Mouse (Mus musculus): ENCODE results near the gene Ibtk. TPM values are rescaled to one million over a fixed set of nuclear protein-coding genes. Genes with fewer than 3 reads are reported as not detected.
A peak's percentile ranks its signal among the peaks of the same experiment; 100 is the strongest.

The Ibtk gene
- total and polyA plus RNA-seq, 2 experiments from 2014 or later, result 17.1 to 23.4 TPM

GRCm38 (mm10) chr9:85675131-85675905, 73.8 kb downstream of the Ibtk start:
- no peak for DNase-seq (ENCODE audit: low spot score)
- TF ChIP-seq CTCF (IDR thresholded peaks at IDR 0.05; ENCODE audit: low read depth), result no peak
- ATAC-seq, result no peak

GRCm38 (mm10) chr9:85673907-85674481, 75.1 kb downstream of the Ibtk start:
- Histone ChIP-seq H3K4me2 (ENCODE audit: low read depth, low read length) (no peak overlapping the region), H3K9ac (replicated peaks; ENCODE audit: low read length) (no peak overlapping the region), H3K36me3 (ENCODE audit: insufficient read depth, low read length) (no peaks in the 10 kb centered on the region), H3K27ac (no peak overlapping the region), H3K27me3 (ENCODE audit: insufficient read depth, low read length) (no peaks in the 10 kb centered on the region), H3K4me3 (ENCODE audit: low read length) (no peak overlapping the region), H3K4me1 (ENCODE audit: insufficient read depth, low read length) (no peaks in the 10 kb centered on the region), H3K9me3 (ENCODE audit: low read length) (no peaks in the 10 kb centered on the region)
- peak; percentile 28 for DNase-seq (ENCODE audit: low spot score)
- 45% methylated on average over 15 of the region's 15 CpGs for WGBS
- peak; percentile 59 for ATAC-seq
- no peak for TF ChIP-seq CTCF (IDR thresholded peaks at IDR 0.05; ENCODE audit: low read depth)

More at GRCm38 (mm10) chr9:85675131-85675905, 73.8 kb downstream of the Ibtk start:
- 81% methylated on average over 10 of the region's 10 CpGs for WGBS
- no peak overlapping the region for H3K4me3 ChIP-seq (ENCODE audit: low read length)
- no peaks in the 10 kb centered on the region for H3K9me3 ChIP-seq (ENCODE audit: low read length)
- H3K4me1 ChIP-seq (ENCODE audit: insufficient read depth, low read length), result no peaks in the 10 kb centered on the region
- H3K27ac ChIP-seq, result no peak overlapping the region
- H3K9ac ChIP-seq (replicated peaks; ENCODE audit: low read length), result no peak overlapping the region
- no peaks in the 10 kb centered on the region for H3K27me3 ChIP-seq (ENCODE audit: insufficient read depth, low read length)
- no peak overlapping the region for H3K4me2 ChIP-seq (ENCODE audit: low read depth, low read length)
- no peaks in the 10 kb centered on the region for H3K36me3 ChIP-seq (ENCODE audit: insufficient read depth, low read length)

- H3K4me2 ChIP-seq (ENCODE audit: low read depth, low read length), result no peak overlapping the region
- no peak for TF ChIP-seq CTCF (IDR thresholded peaks at IDR 0.05; ENCODE audit: low read depth)
- no peaks in the 10 kb centered on the region for H3K4me1 ChIP-seq (ENCODE audit: insufficient read depth, low read length)
- H3K27ac ChIP-seq, result no peak overlapping the region
- no peak overlapping the region for H3K9ac ChIP-seq (replicated peaks; ENCODE audit: low read length)
- DNase-seq (ENCODE audit: low spot score) (no peak), ATAC-seq (no peak)
- no peak overlapping the region for H3K4me3 ChIP-seq (ENCODE audit: low read length)
- WGBS, result 91% methylated on average over 6 of the region's 6 CpGs
- H3K9me3 ChIP-seq (ENCODE audit: low read length), result no peaks in the 10 kb centered on the region
- H3K27me3 ChIP-seq (ENCODE audit: insufficient read depth, low read length), result no peaks in the 10 kb centered on the region
- no peaks in the 10 kb centered on the region for H3K36me3 ChIP-seq (ENCODE audit: insufficient read depth, low read length)
These were observed 77.4 kb downstream of the Ibtk start for GRCm38 (mm10) chr9:85671582-85672331.

- ATAC-seq (no peak), DNase-seq (ENCODE audit: low spot score) (no peak)
- Histone ChIP-seq H3K4me1 (ENCODE audit: insufficient read depth, low read length) (no peaks in the 10 kb centered on the region), H3K4me3 (ENCODE audit: low read length) (no peak overlapping the region), H3K27ac (no peak overlapping the region), H3K27me3 (ENCODE audit: insufficient read depth, low read length) (no peaks in the 10 kb centered on the region), H3K9me3 (ENCODE audit: low read length) (no peaks in the 10 kb centered on the region), H3K9ac (replicated peaks; ENCODE audit: low read length) (no peak overlapping the region), H3K36me3 (ENCODE audit: insufficient read depth, low read length) (no peaks in the 10 kb centered on the region), H3K4me2 (ENCODE audit: low read depth, low read length) (no peak overlapping the region)
- TF ChIP-seq CTCF (IDR thresholded peaks at IDR 0.05; ENCODE audit: low read depth), result no peak
- 52% methylated on average over 1 of the region's 1 CpGs for WGBS
These were observed 84.8 kb downstream of the Ibtk start for GRCm38 (mm10) chr9:85664316-85664715.

GRCm38 (mm10) chr9:85663810-85664209, 85.3 kb downstream of the Ibtk start:
- Histone ChIP-seq H3K36me3 (ENCODE audit: insufficient read depth, low read length) (no peaks in the 10 kb centered on the region), H3K4me1 (ENCODE audit: insufficient read depth, low read length) (no peaks in the 10 kb centered on the region), H3K9me3 (ENCODE audit: low read length) (no peaks in the 10 kb centered on the region), H3K27me3 (ENCODE audit: insufficient read depth, low read length) (no peaks in the 10 kb centered on the region), H3K27ac (no peak overlapping the region), H3K4me2 (ENCODE audit: low read depth, low read length) (no peak overlapping the region), H3K9ac (replicated peaks; ENCODE audit: low read length) (no peak overlapping the region), H3K4me3 (ENCODE audit: low read length) (no peak overlapping the region)
- ATAC-seq (no peak), DNase-seq (ENCODE audit: low spot score) (peak; percentile 20)
- no peak for TF ChIP-seq CTCF (IDR thresholded peaks at IDR 0.05; ENCODE audit: low read depth)
- WGBS, result 36% methylated on average over 1 of the region's 1 CpGs

GRCm38 (mm10) chr9:85663091-85663490, 86.0 kb downstream of the Ibtk start:
- Histone ChIP-seq H3K36me3 (ENCODE audit: insufficient read depth, low read length) (no peaks in the 10 kb centered on the region), H3K27ac (no peak overlapping the region), H3K4me3 (ENCODE audit: low read length) (no peak overlapping the region), H3K9ac (replicated peaks; ENCODE audit: low read length) (no peak overlapping the region), H3K4me2 (ENCODE audit: low read depth, low read length) (no peak overlapping the region), H3K4me1 (ENCODE audit: insufficient read depth, low read length) (no peaks in the 10 kb centered on the region), H3K27me3 (ENCODE audit: insufficient read depth, low read length) (no peaks in the 10 kb centered on the region), H3K9me3 (ENCODE audit: low read length) (no peaks in the 10 kb centered on the region)
- no peak for TF ChIP-seq CTCF (IDR thresholded peaks at IDR 0.05; ENCODE audit: low read depth)
- no peak for ATAC-seq
- 28% methylated on average over 8 of the region's 8 CpGs for WGBS
- peak; percentile 30 for DNase-seq (ENCODE audit: low spot score)
